In the genomic region with DNA sequence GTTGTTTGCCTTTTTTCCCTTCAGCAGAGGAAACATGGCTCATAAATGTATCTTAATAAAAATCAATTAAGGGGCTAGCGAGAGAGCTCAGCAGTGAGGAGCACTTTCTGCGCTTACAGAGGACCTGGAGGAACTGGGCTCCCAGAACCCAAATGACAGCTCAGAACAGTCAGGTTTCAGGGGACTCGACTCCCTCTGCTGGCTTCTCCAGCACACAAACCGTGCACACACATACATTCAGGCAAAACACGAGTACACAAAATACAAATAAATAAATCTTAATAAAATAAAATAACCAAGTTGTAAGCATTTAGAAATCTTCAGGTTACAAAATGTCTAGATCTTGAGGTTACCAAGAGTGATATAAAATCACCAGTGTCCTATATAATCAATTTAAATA, we compare ENCODE assay signal across 1 mouse cellular context.
A peak's percentile ranks its signal among the peaks of the same experiment; 100 is the strongest.
TF ChIP-seq lines count a peak whose summit lies in the region.

No protein-coding gene starts in this region.

TF ChIP-seq in MEL, 35 proteins besides CTCF, POLR2A, EP300 and RAD21:
- TF ChIP-seq SMC3 (IDR thresholded peaks at IDR 0.05; ENCODE audit: low read depth, low read length): 0 out of 2 replicates have a peak, but pooled peaks have one; percentile 3
- no peak for TF ChIP-seq SIN3A (IDR thresholded peaks at IDR 0.05; ENCODE audit: low read length)
- no peak for TF ChIP-seq ZMIZ1 (IDR thresholded peaks at IDR 0.05; ENCODE audit: low read depth, low read length)
- no peak for TF ChIP-seq USF2 (IDR thresholded peaks at IDR 0.05; ENCODE audit: borderline replicate concordance in 1 of 2, insufficient read depth in 1 of 2, low read depth in 1 of 2, low read length in 2 of 2)
- TF ChIP-seq POLR2AphosphoS2 (IDR thresholded peaks at IDR 0.05; ENCODE audit: low read length): no peak
- TF ChIP-seq BHLHE40 (IDR thresholded peaks at IDR 0.05; ENCODE audit: borderline replicate concordance, low read depth, low read length): no peak
- TF ChIP-seq MYC (IDR thresholded peaks at IDR 0.05; ENCODE audit: low read depth, low read length): no peak
